Mouse (Mus musculus): Measurements from ENCODE around the gene Tmem30c.

- TF ChIP-seq CTCF (IDR thresholded peaks at IDR 0.05; ENCODE audit: low read depth, low read length) (no peak), POLR2A (IDR thresholded peaks at IDR 0.05; ENCODE audit: insufficient read depth, low read length) (no peak), EP300 (IDR thresholded peaks at IDR 0.05; ENCODE audit: insufficient read depth, low read depth, low read length) (no peak)
These were observed 47.9 kb upstream of the Tmem30c start for GRCm38 (mm10) chr16:57340613-57340898.

Measured in ES-Bruce4 (cell line).